Mouse (Mus musculus) heart, embryonic 15.5 days (tissue): ENCODE results near the gene G6pc3. TPM values are rescaled to one million over a fixed set of nuclear protein-coding genes. Genes with fewer than 3 reads are reported as not detected.
A peak's percentile ranks its signal among the peaks of the same experiment; 100 is the strongest.

ENCODE experiments used
- ATAC-seq: fragments of 200-750 bp; cut with Nextera tagmentation; replicated peaks from 2 replicates; pipeline ENCODE4 v1.8.0; 2017; ENCODE audit warnings: low read depth, moderate TSS enrichment; ENCODE audit not compliant: insufficient number of reproducible peaks, insufficient read depth, low FRiP score
- H3K27ac ChIP-seq: fragments of 300-500 bp; sonication (generic); 2 replicates; pipeline ENCODE4 v1.5.1; 2015; ENCODE audit warnings: mild to moderate bottlenecking, inconsistent platforms
- H3K27me3 ChIP-seq: fragments of 300-500 bp; sonication (generic); 2 replicates; pipeline ENCODE4 v1.6.1; 2015; ENCODE audit warnings: inconsistent platforms
- H3K36me3 ChIP-seq: fragments of 300-500 bp; sonication (generic); 2 replicates; pipeline ENCODE4 v1.6.1; 2015; ENCODE audit warnings: mild to moderate bottlenecking, inconsistent platforms
- H3K4me1 ChIP-seq: fragments of 300-500 bp; sonication (generic); replicated peaks from 2 replicates; pipeline ENCODE4 v1.6.1; 2015; ENCODE audit warnings: inconsistent platforms
- H3K4me2 ChIP-seq: fragments of 300-500 bp; sonication (generic); 2 replicates; pipeline ENCODE4 v1.6.1; 2015; ENCODE audit warnings: inconsistent platforms, mild to moderate bottlenecking, moderate library complexity
- H3K4me3 ChIP-seq: fragments of 300-500 bp; sonication (generic); 2 replicates; pipeline ENCODE4 v1.5.1; 2015; ENCODE audit warnings: mild to moderate bottlenecking, inconsistent platforms
- H3K9ac ChIP-seq: fragments of 300-500 bp; sonication (generic); 2 replicates; pipeline ENCODE4 v1.6.1; 2015; ENCODE audit warnings: mild to moderate bottlenecking, inconsistent platforms
- H3K9me3 ChIP-seq: fragments of 300-500 bp; sonication (generic); replicated peaks from 2 replicates; pipeline ENCODE4 v1.6.1; 2016; ENCODE audit warnings: inconsistent platforms
- WGBS: fragments of 180-500 bp; shearing (Covaris S2); methylation state at CpG from one replicate; pipeline ENCODE4 v1.1.7; 2015; ENCODE audit warnings: mixed read lengths; 5-methylcytosine and 5-hydroxymethylcytosine counted together
- polyA plus RNA-seq: library from polyadenylated mRNA; unstranded; fragments of >200 nt; fragmentation: Nextera tagmentation; extraction: Ambion mirVana; gene quantifications from 2 replicates; pipeline ENCODE4 v1.2.1, GENCODE M21; 2015

The G6pc3 gene
- polyA plus RNA-seq, 1 experiment from 2014 or later: 20.9 TPM

DNA sequence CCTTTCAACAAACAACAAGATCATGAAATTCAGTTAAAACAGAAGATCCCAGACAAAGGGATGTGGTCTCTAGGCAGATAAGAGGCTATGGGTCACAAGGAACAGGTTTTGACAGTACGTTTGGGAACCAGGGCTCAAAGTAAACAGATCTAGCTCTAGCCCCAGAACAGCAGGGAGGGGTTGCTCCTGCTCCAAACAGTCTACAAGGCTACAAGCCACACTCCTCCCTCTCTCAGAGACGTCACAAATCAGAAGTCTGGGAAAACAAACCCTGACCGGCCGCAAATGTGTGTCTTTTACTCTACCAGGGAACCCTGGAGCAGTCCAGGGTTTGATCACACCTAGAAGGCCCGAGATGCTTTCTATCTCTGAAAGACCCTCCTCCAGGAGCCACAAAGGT, 21.6 kb downstream of the G6pc3 start:
- no peak overlapping the region for H3K4me2 ChIP-seq
- peaks cover 7% of the 10 kb centered on the region for H3K36me3 ChIP-seq
- no peak for ATAC-seq
- no peaks in the 10 kb centered on the region for H3K9me3 ChIP-seq
- H3K4me3 ChIP-seq: no peak overlapping the region
- H3K4me1 ChIP-seq: peaks cover 97% of the 10 kb centered on the region
- peak overlapping the region; percentile 76 for H3K27ac ChIP-seq
- no peaks in the 10 kb centered on the region for H3K27me3 ChIP-seq
- H3K9ac ChIP-seq: no peak overlapping the region; the same call in 1 of the 2 replicates
- 59% methylated on average over 5 of the region's 5 CpGs for WGBS

DNA sequence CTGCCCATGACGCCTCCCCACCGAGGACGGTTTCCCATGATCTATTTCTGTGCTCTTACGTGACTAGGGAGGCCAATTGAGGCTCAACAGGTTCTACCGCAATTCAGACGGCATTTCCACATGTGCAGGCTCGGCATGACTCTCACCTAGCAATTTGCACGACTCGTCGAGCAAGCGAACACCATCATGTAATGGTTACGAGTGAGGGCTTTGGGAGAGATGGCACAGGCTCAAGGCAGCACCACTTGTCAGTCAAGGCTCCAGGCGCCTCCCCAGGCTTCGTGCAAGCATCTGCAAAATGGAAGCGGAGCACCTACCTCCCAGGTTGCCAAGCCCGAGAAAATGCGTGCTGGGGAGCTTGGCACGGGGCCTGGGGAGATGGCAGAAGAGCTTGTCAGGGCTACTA, 22.5 kb downstream of the G6pc3 start:
- H3K9ac ChIP-seq: no peak overlapping the region
- H3K4me3 ChIP-seq: no peak overlapping the region
- H3K36me3 ChIP-seq: no peaks in the 10 kb centered on the region
- H3K9me3 ChIP-seq: no peaks in the 10 kb centered on the region
- 39% methylated on average over 18 of the region's 18 CpGs for WGBS
- no peak for ATAC-seq
- H3K27me3 ChIP-seq: no peaks in the 10 kb centered on the region
- peak overlapping the region; percentile 42 for H3K4me2 ChIP-seq
- H3K27ac ChIP-seq: peak overlapping the region; percentile 76
- peaks cover 97% of the 10 kb centered on the region for H3K4me1 ChIP-seq

DNA sequence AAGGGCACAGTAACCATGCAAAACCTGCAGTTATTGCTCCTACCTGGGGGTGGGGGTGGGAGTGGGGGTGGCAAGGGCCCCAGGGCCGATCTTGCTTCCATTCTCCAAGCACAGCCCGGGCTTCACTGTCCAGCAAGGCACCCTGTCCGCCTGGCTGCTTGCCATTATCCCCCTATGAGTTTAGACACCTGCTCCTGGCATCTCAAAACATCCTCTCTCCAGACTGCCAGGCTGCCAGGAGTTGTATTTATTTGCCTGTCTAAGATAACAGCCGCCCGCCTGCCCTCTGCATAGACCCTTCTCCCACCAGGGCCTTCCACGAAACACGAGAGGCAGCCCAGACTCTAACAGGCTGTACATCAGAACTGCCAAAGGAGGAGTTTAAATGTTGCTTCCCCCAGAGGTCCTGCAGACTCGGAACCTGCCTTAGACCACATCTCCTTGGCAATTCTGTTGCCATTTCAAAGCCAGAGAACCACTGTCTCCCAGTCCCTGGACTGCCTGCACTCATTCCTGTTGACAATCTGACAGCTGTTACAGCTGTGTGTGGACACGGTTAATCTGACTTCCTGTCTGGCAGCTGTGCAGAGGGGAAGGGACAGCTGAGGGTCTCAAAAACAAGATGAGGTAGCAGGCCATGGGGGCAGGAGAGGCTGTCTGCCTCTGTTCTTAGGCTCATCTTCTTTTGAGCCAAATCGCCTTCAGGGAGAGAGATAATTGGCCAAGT, 25.2 kb downstream of the G6pc3 start:
- WGBS: 19% methylated on average over 10 of the region's 10 CpGs
- H3K4me3 ChIP-seq: 0 out of 2 replicates have a peak overlapping the region, but pooled peaks have one; percentile 1

DNA sequence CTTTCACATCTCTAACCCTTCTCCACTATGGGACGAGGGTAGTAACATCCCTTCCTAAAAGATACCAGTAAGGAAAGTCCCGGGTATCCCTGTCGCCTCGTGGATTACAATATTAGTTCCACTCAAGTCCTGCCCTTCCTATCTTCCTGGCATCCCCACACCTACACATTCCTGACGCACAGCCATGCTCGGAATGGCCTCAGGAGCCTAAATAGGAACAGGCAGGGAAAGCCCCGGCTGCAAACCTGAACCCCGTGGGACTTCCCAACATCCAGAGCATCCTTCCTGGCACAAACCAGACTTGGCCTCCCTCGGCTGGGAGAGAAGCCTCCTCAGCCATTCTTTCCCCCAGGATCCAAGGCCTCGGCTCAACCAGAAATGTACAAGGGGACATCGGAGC, 26.1 kb downstream of the G6pc3 start:
- Histone ChIP-seq H3K27me3 (no peaks in the 10 kb centered on the region), H3K9me3 (no peaks in the 10 kb centered on the region), H3K4me3 (peak overlapping the region; percentile 68), H3K27ac (peak overlapping the region; percentile 95), H3K4me2 (peak overlapping the region; percentile 83), H3K4me1 (peaks cover 95% of the 10 kb centered on the region), H3K36me3 (no peaks in the 10 kb centered on the region), H3K9ac (peak overlapping the region; percentile 55)
- 32% methylated on average over 11 of the region's 11 CpGs for WGBS
- ATAC-seq: no peak

More for the DNA sequence above, 25.2 kb downstream of the G6pc3 start:
- ATAC-seq: no peak
- Histone ChIP-seq H3K27me3 (no peaks in the 10 kb centered on the region), H3K9me3 (no peaks in the 10 kb centered on the region), H3K27ac (peak overlapping the region; percentile 95), H3K4me2 (peak overlapping the region; percentile 83), H3K36me3 (no peaks in the 10 kb centered on the region), H3K4me1 (peaks cover 95% of the 10 kb centered on the region), H3K9ac (peak overlapping the region; percentile 11)

DNA sequence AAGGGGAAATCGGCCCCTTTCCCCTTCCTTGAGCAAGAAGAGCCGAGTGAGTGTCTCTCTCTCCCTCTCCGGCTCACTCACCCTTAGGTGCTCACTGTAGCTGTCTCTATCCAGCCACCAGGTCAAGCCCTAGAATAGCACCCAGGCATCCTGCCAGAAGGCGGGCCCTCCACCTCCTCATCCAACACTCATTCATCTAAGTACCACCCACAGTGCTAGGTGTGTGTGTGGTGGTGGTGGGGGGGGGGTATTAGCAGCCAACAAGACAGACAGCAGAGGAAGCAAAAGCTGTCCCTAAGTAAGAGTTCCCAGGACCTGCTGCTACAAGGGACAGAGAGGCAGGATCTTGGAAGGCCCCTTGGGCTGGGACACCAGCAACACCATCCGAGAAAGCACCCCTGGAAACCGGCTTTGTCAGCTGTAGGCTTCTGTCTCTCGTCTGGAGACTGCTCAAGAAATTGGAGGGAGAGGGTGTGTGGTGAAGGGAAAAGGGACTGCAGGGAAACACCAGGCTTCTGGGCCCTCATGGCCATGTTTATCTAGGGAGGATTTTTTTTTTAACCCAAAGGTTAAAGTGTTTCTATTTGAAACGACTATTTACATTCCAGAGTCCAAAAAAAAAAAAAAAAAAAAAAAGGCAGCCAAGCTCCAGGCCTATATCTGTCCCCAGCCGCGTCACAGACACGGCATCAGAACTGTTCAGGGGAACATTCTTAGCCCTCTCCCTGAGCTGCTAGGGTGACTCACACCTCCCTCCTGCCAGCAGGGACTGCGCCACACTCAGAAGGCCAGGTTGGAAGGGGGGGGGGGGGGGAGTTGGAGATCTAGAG, 26.9 kb downstream of the G6pc3 start:
- H3K36me3 ChIP-seq: no peaks in the 10 kb centered on the region
- no peaks in the 10 kb centered on the region for H3K9me3 ChIP-seq
- H3K4me3 ChIP-seq: peak overlapping the region; percentile 68
- peak overlapping the region; percentile 80 for H3K9ac ChIP-seq
- peak overlapping the region; percentile 83 for H3K4me2 ChIP-seq
- no peaks in the 10 kb centered on the region for H3K27me3 ChIP-seq
- peaks cover 95% of the 10 kb centered on the region for H3K4me1 ChIP-seq
- ATAC-seq: peak; percentile 73
- WGBS: 15% methylated on average over 12 of the region's 12 CpGs
- peak overlapping the region; percentile 95 for H3K27ac ChIP-seq

DNA sequence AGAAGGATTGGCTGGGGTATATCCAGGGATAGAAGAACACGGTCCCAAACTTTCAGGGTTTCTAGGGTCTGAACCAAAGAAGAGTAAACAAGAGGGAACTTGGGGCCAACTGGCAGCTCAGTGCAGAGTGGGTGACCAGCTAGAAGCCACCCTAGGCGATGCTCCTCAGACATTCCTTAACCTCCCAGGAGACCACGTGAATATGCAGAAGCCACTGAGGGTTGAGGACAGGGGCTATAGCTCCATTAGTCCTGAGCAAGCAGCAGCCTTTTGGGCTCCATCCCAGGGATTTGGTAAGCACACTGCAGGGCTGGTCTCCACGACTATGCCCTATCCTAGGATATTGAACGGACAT, 27.4 kb downstream of the G6pc3 start:
- Histone ChIP-seq H3K4me3 (peak overlapping the region; percentile 68), H3K4me1 (peaks cover 92% of the 10 kb centered on the region), H3K36me3 (no peaks in the 10 kb centered on the region), H3K27ac (peak overlapping the region; percentile 95), H3K9ac (peak overlapping the region; percentile 80), H3K9me3 (no peaks in the 10 kb centered on the region), H3K27me3 (no peaks in the 10 kb centered on the region), H3K4me2 (peak overlapping the region; percentile 83)
- WGBS: 22% methylated on average over 5 of the region's 5 CpGs
- no peak for ATAC-seq

DNA sequence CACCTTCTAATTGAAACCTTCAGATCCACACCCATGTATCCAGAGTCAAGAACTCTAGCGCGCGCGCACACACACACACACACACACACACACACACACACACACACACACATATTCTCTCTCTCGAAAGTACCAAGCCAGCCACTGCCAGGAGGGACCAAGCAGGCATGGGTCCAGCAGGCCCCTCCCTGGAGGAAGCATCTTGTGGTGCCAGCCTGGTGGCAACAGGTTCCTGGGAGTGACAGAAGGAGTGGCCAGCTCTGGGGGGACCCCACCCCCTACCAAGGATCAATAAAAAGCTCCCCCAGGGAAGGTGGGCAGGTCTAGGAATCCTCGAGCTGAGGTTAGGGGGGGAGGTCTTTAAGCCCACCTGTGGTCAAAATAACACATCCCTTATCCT, 28.0 kb downstream of the G6pc3 start:
- WGBS: 29% methylated on average over 6 of the region's 6 CpGs
- no peak for ATAC-seq
- peak overlapping the region; percentile 68 for H3K4me3 ChIP-seq

DNA sequence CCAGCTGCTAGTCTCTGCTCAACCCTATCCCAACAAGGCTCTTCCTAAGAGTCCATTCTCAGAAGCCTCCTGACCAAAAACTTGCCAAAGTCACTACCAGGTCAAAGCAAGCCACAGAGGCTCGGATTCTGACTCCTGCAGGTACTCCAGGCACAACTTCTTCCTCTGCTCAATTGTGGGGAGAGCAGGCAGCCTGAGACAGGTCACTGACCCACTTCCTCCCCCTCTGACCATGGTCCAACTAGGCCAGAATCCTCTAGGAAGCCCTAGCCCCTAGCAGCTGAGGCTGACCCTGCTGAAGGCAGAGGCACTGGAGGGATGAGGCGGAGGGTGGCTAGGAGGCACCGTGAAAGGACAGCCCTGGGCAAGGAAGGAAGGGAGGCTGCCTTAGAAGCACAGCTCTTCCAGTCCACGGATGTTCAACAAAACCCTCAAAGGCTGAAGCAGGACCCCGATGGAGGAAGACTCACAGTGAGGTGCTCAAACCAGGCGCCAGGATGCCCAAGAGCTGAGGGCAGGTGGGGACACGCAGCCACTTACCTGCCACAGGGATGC, 28.5 kb downstream of the G6pc3 start:
- H3K4me2 ChIP-seq: peak overlapping the region; percentile 83
- ATAC-seq: no peak
- no peaks in the 10 kb centered on the region for H3K27me3 ChIP-seq
- peaks cover 92% of the 10 kb centered on the region for H3K4me1 ChIP-seq
- H3K9ac ChIP-seq: peak overlapping the region; percentile 80
- H3K27ac ChIP-seq: peak overlapping the region; percentile 95
- H3K4me3 ChIP-seq: peak overlapping the region; percentile 68
- 18% methylated on average over 7 of the region's 7 CpGs for WGBS
- H3K9me3 ChIP-seq: no peaks in the 10 kb centered on the region
- H3K36me3 ChIP-seq: no peaks in the 10 kb centered on the region

More for the DNA sequence above, 28.0 kb downstream of the G6pc3 start:
- peak overlapping the region; percentile 95 for H3K27ac ChIP-seq
- no peaks in the 10 kb centered on the region for H3K36me3 ChIP-seq
- H3K4me2 ChIP-seq: peak overlapping the region; percentile 83
- H3K4me1 ChIP-seq: peaks cover 92% of the 10 kb centered on the region
- peak overlapping the region; percentile 80 for H3K9ac ChIP-seq
- H3K9me3 ChIP-seq: no peaks in the 10 kb centered on the region
- H3K27me3 ChIP-seq: no peaks in the 10 kb centered on the region

DNA sequence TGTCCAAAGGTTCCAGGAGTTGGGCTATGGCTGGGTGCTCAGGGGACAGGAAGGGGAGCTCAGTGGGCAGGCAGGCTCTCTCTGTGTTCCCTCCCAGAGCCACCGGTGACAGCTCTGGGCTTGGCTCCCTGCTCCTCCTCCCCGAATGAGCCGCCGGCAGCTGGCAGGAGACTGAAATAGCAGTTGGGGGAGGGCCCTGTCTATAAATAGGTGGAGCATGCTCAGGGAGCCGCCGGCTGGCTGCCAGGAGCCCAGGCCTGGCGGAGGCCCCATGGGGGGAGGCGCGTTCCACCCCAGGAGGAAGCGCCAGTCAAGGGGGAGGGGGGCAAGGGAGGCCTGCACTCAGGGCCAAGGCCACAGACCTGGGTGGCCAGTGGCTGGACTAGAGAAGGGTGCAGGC, 29.4 kb downstream of the G6pc3 start:
- no peaks in the 10 kb centered on the region for H3K9me3 ChIP-seq
- ATAC-seq: peak; percentile 76
- peak overlapping the region; percentile 83 for H3K4me2 ChIP-seq
- WGBS: 1% methylated on average over 10 of the region's 10 CpGs
- H3K36me3 ChIP-seq: no peaks in the 10 kb centered on the region
- H3K9ac ChIP-seq: peak overlapping the region; percentile 80
- peak overlapping the region; percentile 68 for H3K4me3 ChIP-seq
- no peaks in the 10 kb centered on the region for H3K27me3 ChIP-seq
- H3K27ac ChIP-seq: peak overlapping the region; percentile 95
- peaks cover 94% of the 10 kb centered on the region for H3K4me1 ChIP-seq

DNA sequence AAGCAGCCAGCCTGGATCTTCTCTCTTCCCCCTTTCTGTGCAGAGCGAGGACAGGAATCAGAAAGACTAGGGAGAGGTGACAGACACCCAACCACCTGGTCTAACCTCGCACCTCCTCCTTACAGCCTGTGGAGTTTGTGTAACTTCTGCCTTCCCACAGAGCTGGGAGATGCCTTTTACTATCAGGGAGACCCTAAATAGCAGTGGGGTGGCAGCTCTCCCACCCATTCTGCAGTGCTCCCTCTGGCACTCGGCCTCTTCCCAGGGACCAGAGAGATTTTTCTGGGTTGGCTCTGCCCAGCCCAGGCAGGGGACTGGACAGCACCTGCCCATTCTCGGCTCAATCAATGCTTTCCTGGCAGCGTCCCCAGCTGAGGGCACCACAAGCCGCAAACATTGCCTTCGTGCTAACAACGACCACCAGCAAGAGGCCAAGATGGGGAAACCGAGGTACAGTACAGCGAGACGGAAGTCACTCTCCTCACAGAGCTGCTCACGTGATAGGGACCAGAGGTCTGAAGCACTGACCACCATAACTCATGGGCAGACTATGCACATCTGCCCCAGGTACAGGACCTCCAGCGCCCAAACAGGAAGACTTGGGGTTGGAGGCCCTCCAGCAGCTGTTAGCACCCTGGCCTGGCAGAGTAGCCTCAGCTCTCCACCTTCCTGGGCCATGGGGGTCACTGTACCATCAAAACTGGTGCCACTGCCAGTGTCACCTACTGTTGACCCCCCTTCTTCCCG, 30.0 kb downstream of the G6pc3 start:
- Histone ChIP-seq H3K9me3 (no peaks in the 10 kb centered on the region), H3K4me2 (peak overlapping the region; percentile 83), H3K27me3 (no peaks in the 10 kb centered on the region), H3K4me3 (peak overlapping the region; percentile 68), H3K27ac (peak overlapping the region; percentile 95), H3K36me3 (no peaks in the 10 kb centered on the region), H3K9ac (peak overlapping the region; percentile 33; the same call in 1 of the 2 replicates), H3K4me1 (peaks cover 92% of the 10 kb centered on the region)
- WGBS: 37% methylated on average over 14 of the region's 14 CpGs
- ATAC-seq: no peak

DNA sequence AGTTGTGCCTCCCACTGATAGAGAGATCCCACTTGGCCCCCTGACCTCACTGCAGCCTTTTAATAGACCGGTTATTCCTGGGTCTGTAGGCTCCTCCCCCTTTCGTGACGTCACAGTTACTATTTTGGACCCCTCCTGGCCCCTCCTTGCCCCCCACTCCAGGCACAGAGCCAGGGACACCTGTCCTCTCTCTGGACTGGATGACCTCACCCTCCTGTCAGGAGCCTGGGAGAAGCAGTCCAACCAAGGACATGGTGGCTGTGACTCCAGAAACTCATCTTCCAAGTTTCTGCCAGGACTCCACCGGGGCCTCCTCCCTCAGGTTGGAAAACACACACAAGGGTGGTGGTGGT, 30.6 kb downstream of the G6pc3 start:
- H3K36me3 ChIP-seq: no peaks in the 10 kb centered on the region
- peak overlapping the region; percentile 83 for H3K4me2 ChIP-seq
- H3K27ac ChIP-seq: peak overlapping the region; percentile 95
- WGBS: 24% methylated on average over 4 of the region's 4 CpGs
- H3K4me1 ChIP-seq: peaks cover 92% of the 10 kb centered on the region
- H3K27me3 ChIP-seq: no peaks in the 10 kb centered on the region
- H3K4me3 ChIP-seq: peak overlapping the region; percentile 68; the same call in 1 of the 2 replicates
- peak overlapping the region; percentile 33; the same call in 1 of the 2 replicates for H3K9ac ChIP-seq
- H3K9me3 ChIP-seq: no peaks in the 10 kb centered on the region
- ATAC-seq: peak; percentile 40
